18 mouse cellular contexts compared by ENCODE assay signal in genomic region chr9:86661266-86661665, GRCm38 (mm10). TPM values are rescaled to one million over a fixed set of nuclear protein-coding genes. Genes with fewer than 3 reads are reported as not detected.
DNase-seq lines count a peak whose midpoint lies in the region; ATAC-seq lines count a peak whose summit lies in the region.
"Had no signal": no experiment of that assay in that cellular context is flagged by ENCODE, and none has a peak within 500 bp of the region (broad histone marks: within the 10 kb centered on the region; RNA-seq: fewer than 3 reads in every experiment).

No protein-coding gene starts in this region.

- peak; percentile 84 for ATAC-seq in frontal cortex, adult (ENCODE audit: low TSS enrichment)
- ATAC-seq: intestine, embryonic 16.5 days; midbrain, embryonic 15.5 days had no signal

- no peak for DNase-seq in frontal cortex, postnatal 10 days (ENCODE audit: low spot score in 2 of 2)
- peak; percentile 34 to 64 for DNase-seq in right cerebral cortex, postnatal 10 days (ENCODE audit: low spot score in 2 of 2)
- DNase-seq in right cerebral cortex, postnatal 25 days = no peak
- DNase-seq in brain, embryonic 18.5 days (ENCODE audit: low read depth, low spot score) = peak; percentile 14
- DNase-seq in heart, adult 18-20 months = no peak
- DNase-seq in ovary, postnatal 14 days (ENCODE audit: low spot score) = no peak
- DNase-seq: adrenal gland, adult 2 months; cerebellum, adult 11 months; cerebellum, adult 9-10 months; gastrocnemius, postnatal 10 days; kidney, adult 8-10 months; layer of hippocampus, postnatal 36 days; liver; lung, adult 2 months; thymus, adult 18-20 months had no signal

RNA-seq across cellular contexts. Expression of gene Me1, which starts 34.5 kb away (rescaled TPM):
- total RNA-seq in heart, adult 18-20 months (2021) = 100 to 1,000 TPM; 116 to 138 TPM

Comparison
In these comparisons a context has a peak if more than half of its experiments do, and no peak if none do; other contexts are left out.
1. DNase-seq: peak in right cerebral cortex, postnatal 10 days (2 of 2) and brain, embryonic 18.5 days (single experiment); none in frontal cortex, postnatal 10 days (0 of 2), right cerebral cortex, postnatal 25 days (single experiment), heart, adult 18-20 months (0 of 2) and ovary, postnatal 14 days (single experiment).